Mouse (Mus musculus) myocyte (in vitro differentiated cells): ENCODE measurements at regions not wholly inside any gene's neighbourhood (a gene's known extent, or its start where the extent isn't known, plus 50 kb on each side); places are given as distances from the start of the nearest gene placed in this dataset.

ENCODE experiments used
- H3K27me3 ChIP-seq: one replicate; pipeline ENCODE4 v1.6.1; 2011; ENCODE audit not compliant: control insufficient read depth, insufficient read depth, insufficient read length
- H3K36me3 ChIP-seq: one replicate; pipeline ENCODE4 v1.6.1; 2011; ENCODE audit not compliant: control insufficient read depth, insufficient read depth
- H3K4me2 ChIP-seq: one replicate; pipeline ENCODE4 v1.6.1; 2011; ENCODE audit warnings: low read depth, control low read depth
- H3K4me3 ChIP-seq: one replicate; pipeline ENCODE4 v1.5.1; 2011; ENCODE audit warnings: mild to moderate bottlenecking, control low read depth, moderate library complexity
- H3K79me2 ChIP-seq: one replicate; pipeline ENCODE4 v1.6.1; 2011; ENCODE audit not compliant: control insufficient read depth, insufficient read depth
- H3ac ChIP-seq: one replicate; pipeline ENCODE4 v1.6.1; 2011; ENCODE audit not compliant: control insufficient read depth, insufficient read length
- CEBPB ChIP-seq: IDR thresholded peaks from 2 replicates; pipeline ENCODE4 v1.6.1; 2011; ENCODE audit warnings: mild to moderate bottlenecking, moderate library complexity; ENCODE audit not compliant: poor library complexity, insufficient read depth, severe bottlenecking
- E2F4 ChIP-seq: IDR thresholded peaks from one replicate; pipeline ENCODE4 v1.6.1; 2011; ENCODE audit warnings: mild to moderate bottlenecking, control low read depth, moderate library complexity; ENCODE audit not compliant: insufficient read depth
- MAX ChIP-seq: IDR thresholded peaks from one replicate; pipeline ENCODE4 v1.6.1; 2011; ENCODE audit warnings: low read depth, mild to moderate bottlenecking, control low read depth
- MYOD1 ChIP-seq, 3 experiments: IDR thresholded peaks; one replicate each; pipeline ENCODE4 v1.6.1; 2011; ENCODE audit warnings: control low read depth in 2 of 3, low read depth in 2 of 3, mild to moderate bottlenecking in 2 of 3, moderate library complexity in 1 of 3; ENCODE audit not compliant: insufficient read length in 2 of 3, control insufficient read depth in 1 of 3
- MYOG ChIP-seq, 3 experiments: IDR thresholded peaks; one replicate each; pipeline ENCODE4 v1.6.1; 2011; ENCODE audit warnings: control low read depth in 2 of 3, low read depth in 2 of 3, mild to moderate bottlenecking in 2 of 3; ENCODE audit not compliant: insufficient read length in 2 of 3, control insufficient read depth in 1 of 3, insufficient read depth in 1 of 3
- POLR2A ChIP-seq: IDR thresholded peaks from one replicate; pipeline ENCODE4 v1.6.1; 2011; ENCODE audit warnings: low read depth, mild to moderate bottlenecking, control low read depth, moderate library complexity; ENCODE audit not compliant: insufficient read length
- POLR2AphosphoS2 ChIP-seq: IDR thresholded peaks from one replicate; pipeline ENCODE4 v1.6.1; 2011; ENCODE audit warnings: low read depth, control low read depth; ENCODE audit not compliant: insufficient read length
- REST ChIP-seq: IDR thresholded peaks from one replicate; pipeline ENCODE4 v1.6.1; 2011; ENCODE audit warnings: mild to moderate bottlenecking, control low read depth, moderate library complexity; ENCODE audit not compliant: insufficient read depth, insufficient read length
- SRF ChIP-seq: IDR thresholded peaks from one replicate; pipeline ENCODE4 v1.6.1; 2011; ENCODE audit warnings: low read depth; ENCODE audit not compliant: control insufficient read depth, insufficient read length
- TCF12 ChIP-seq: IDR thresholded peaks from one replicate; pipeline ENCODE4 v1.6.1; 2011; ENCODE audit warnings: mild to moderate bottlenecking, control low read depth; ENCODE audit not compliant: poor library complexity, insufficient read depth, severe bottlenecking
- TCF3 ChIP-seq: IDR thresholded peaks from one replicate; pipeline ENCODE4 v1.6.1; 2011; ENCODE audit warnings: low read depth, control low read depth; ENCODE audit not compliant: insufficient read length
- USF1 ChIP-seq: IDR thresholded peaks from one replicate; pipeline ENCODE4 v1.6.1; 2011; ENCODE audit warnings: low read depth, mild to moderate bottlenecking, control low read depth, moderate library complexity

- Histone ChIP-seq H3K4me2 (peak overlapping the region; percentile 63), H3K27me3 (peaks cover 4% of the 10 kb centered on the region), H3K79me2 (no peaks in the 10 kb centered on the region), H3K4me3 (no peak overlapping the region), H3K36me3 (no peaks in the 10 kb centered on the region), H3ac (no peak overlapping the region)
- TF ChIP-seq POLR2AphosphoS2: no peak
- TF ChIP-seq SRF: no peak
- TF ChIP-seq USF1: no peak
- no peak for TF ChIP-seq CEBPB
- no peak for TF ChIP-seq TCF12
- no peak for TF ChIP-seq REST
- no peak for TF ChIP-seq TCF3
- no peak for TF ChIP-seq MYOD1 (IDR thresholded peaks at IDR 0.05; ENCODE audit: control insufficient read depth in 1 of 3, insufficient read length in 2 of 3, low read depth in 2 of 3)
- no peak for TF ChIP-seq MAX
These were observed 253.6 kb upstream of the Nfe2l3 start for GRCm38 (mm10) chr6:51178799-51179398.

GRCm38 (mm10) chr6:51179741-51180537, 252.5 kb upstream of the Nfe2l3 start:
- H3K4me2 ChIP-seq: no peak overlapping the region
- H3K4me3 ChIP-seq: no peak overlapping the region

GRCm38 (mm10) chr6:51180881-51181875, 251.3 kb upstream of the Nfe2l3 start:
- Histone ChIP-seq H3K4me2 (no peak overlapping the region), H3K4me3 (no peak overlapping the region), H3K79me2 (no peaks in the 10 kb centered on the region), H3K36me3 (no peaks in the 10 kb centered on the region), H3K27me3 (peaks cover 24% of the 10 kb centered on the region), H3ac (no peak overlapping the region)
- no peak for TF ChIP-seq MYOD1 (IDR thresholded peaks at IDR 0.05; ENCODE audit: control insufficient read depth in 1 of 3, insufficient read length in 2 of 3, low read depth in 2 of 3)
- no peak for TF ChIP-seq REST
- TF ChIP-seq TCF3: no peak
- no peak for TF ChIP-seq SRF
- no peak for TF ChIP-seq CEBPB
- no peak for TF ChIP-seq MYOG (IDR thresholded peaks at IDR 0.05; ENCODE audit: control insufficient read depth in 1 of 3, insufficient read depth in 1 of 3, insufficient read length in 2 of 3, low read depth in 2 of 3)
- no peak for TF ChIP-seq MAX
- TF ChIP-seq E2F4: no peak
- TF ChIP-seq POLR2AphosphoS2: no peak
- no peak for TF ChIP-seq TCF12
- no peak for TF ChIP-seq USF1
- TF ChIP-seq POLR2A: no peak

More at GRCm38 (mm10) chr6:51179741-51180537, 252.5 kb upstream of the Nfe2l3 start:
- Histone ChIP-seq H3K36me3 (no peaks in the 10 kb centered on the region), H3ac (no peak overlapping the region), H3K27me3 (peaks cover 12% of the 10 kb centered on the region), H3K79me2 (no peaks in the 10 kb centered on the region)
- TF ChIP-seq MAX (no peak), E2F4 (no peak)

DNA sequence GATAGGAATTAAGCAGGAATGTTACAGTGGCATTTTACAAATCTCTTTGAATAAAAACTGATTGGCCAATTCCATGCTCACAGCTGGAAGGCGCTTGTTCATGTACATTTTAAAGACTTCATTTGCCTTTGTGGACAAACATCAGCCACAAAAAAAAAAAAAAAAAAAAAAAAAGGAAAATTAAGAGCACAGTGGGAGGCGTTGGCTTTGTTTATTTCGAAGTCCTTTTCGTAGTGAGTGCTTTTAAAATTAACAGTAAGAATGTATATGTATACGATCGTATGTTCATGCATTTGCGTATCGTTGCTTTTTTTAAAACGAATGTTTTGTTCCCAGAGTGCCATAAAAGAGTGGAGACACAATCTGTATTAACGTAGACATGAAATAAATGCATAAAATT, 250.6 kb upstream of the Nfe2l3 start:
- Histone ChIP-seq H3K79me2 (no peaks in the 10 kb centered on the region), H3K36me3 (no peaks in the 10 kb centered on the region), H3K4me2 (no peak overlapping the region), H3ac (no peak overlapping the region), H3K4me3 (no peak overlapping the region), H3K27me3 (peaks cover 30% of the 10 kb centered on the region)
- TF ChIP-seq TCF3 (no peak), MYOG (IDR thresholded peaks at IDR 0.05; ENCODE audit: control insufficient read depth in 1 of 3, insufficient read depth in 1 of 3, insufficient read length in 2 of 3, low read depth in 2 of 3) (no peak), SRF (no peak)

DNA sequence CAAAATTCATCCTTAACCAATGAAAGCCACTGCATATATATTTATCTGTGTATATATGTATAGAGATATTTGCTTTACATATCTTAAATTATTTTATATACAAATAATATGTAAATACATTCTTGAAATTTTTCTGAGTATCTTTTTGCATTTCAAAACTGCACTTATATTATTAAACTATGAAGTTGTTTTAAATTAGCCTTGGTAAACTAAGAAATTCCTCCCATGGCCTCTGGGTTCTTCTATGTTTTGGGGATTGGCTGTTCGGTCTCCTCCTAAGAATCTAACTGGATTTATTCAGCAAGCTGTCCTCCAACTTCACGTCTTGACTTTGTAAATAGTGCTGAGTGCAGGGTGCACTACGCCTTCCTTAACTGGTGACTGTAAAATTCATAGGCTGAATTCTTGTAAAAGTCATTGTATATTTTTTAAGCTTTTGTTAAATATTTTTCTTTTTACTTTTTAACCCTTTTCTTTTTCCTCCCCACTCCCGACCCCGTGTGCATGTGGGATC, 249.6 kb upstream of the Nfe2l3 start:
- Histone ChIP-seq H3K79me2 (no peaks in the 10 kb centered on the region), H3K4me3 (no peak overlapping the region), H3ac (no peak overlapping the region), H3K4me2 (no peak overlapping the region), H3K36me3 (no peaks in the 10 kb centered on the region), H3K27me3 (peaks cover 39% of the 10 kb centered on the region)
- TF ChIP-seq POLR2A (no peak), USF1 (no peak), CEBPB (no peak), POLR2AphosphoS2 (no peak), MYOD1 (IDR thresholded peaks at IDR 0.05; ENCODE audit: control insufficient read depth in 1 of 3, insufficient read length in 2 of 3, low read depth in 2 of 3) (no peak), SRF (no peak), TCF3 (no peak), REST (no peak), TCF12 (no peak), MAX (no peak), MYOG (IDR thresholded peaks at IDR 0.05; ENCODE audit: control insufficient read depth in 1 of 3, insufficient read depth in 1 of 3, insufficient read length in 2 of 3, low read depth in 2 of 3) (no peak), E2F4 (no peak)
